Mouse (Mus musculus): ENCODE measurements around the gene Haus4.

- no peak for TF ChIP-seq CTCF (IDR thresholded peaks at IDR 0.05)
- TF ChIP-seq POLR2A (IDR thresholded peaks at IDR 0.05; ENCODE audit: insufficient read depth, low read depth, low read length) = no peak
- TF ChIP-seq EP300 (IDR thresholded peaks at IDR 0.05; ENCODE audit: insufficient read depth, low read depth, low read length) = no peak
These were observed 55.1 kb downstream of the Haus4 start for GRCm38 (mm10) chr14:54499330-54499729.

Data from heart, adult 2 months (tissue).